Mouse (Mus musculus): ENCODE measurements around the gene Rdh1.
"Not testable (repeated sequence)": the region's sequence is repeated elsewhere in the genome, so short reads cannot be mapped to it uniquely, and the experiment has no call there.

Gene Rdh1

GRCm38 (mm10) chr10:127748847-127749612 lies 10.5 kb upstream of the Rdh1 start:
- in situ Hi-C loops (cut with MboI, MseI), result no loop called here

- in situ Hi-C loops (cut with MboI, MseI), result loop anchor here (25.0 kb wide), 1 partner anchor 1713 kb away; no protein-coding TSS in a partner anchor
Observed at GRCm38 (mm10) chr10:127750136-127750777, 9.3 kb upstream of the Rdh1 start.

GRCm38 (mm10) chr10:127751548-127751947 lies 8.0 kb upstream of the Rdh1 start, which contains the start of gene Gpr182:
Gene Gpr182, minus strand, starts transcription at chr10:127751732.
- in situ Hi-C loops (cut with MboI, MseI), result loop anchor here (25.0 kb wide), 1 partner anchor 1714 kb away; no protein-coding TSS in a partner anchor

- in situ Hi-C loops (cut with MboI, MseI), result loop anchor here (25.0 kb wide), 1 partner anchor 1717 kb away; no protein-coding TSS in a partner anchor
Observed at GRCm38 (mm10) chr10:127754566-127755166, 4.9 kb upstream of the Rdh1 start.

- in situ Hi-C loops (cut with MboI, MseI), result loop anchor here (25.0 kb wide), 1 partner anchor 1718 kb away; no protein-coding TSS in a partner anchor
Observed at GRCm38 (mm10) chr10:127755246-127755645, 4.3 kb upstream of the Rdh1 start.

- in situ Hi-C loops (cut with MboI, MseI), result loop anchor here (25.0 kb wide), 1 partner anchor 1719 kb away; no protein-coding TSS in a partner anchor
Observed at GRCm38 (mm10) chr10:127755770-127756468, 3.6 kb upstream of the Rdh1 start.

- in situ Hi-C loops (cut with MboI, MseI), result loop anchor here (25.0 kb wide), 1 partner anchor 1726 kb away; no protein-coding TSS in a partner anchor
Observed at GRCm38 (mm10) chr10:127762926-127763325, 3.4 kb downstream of the Rdh1 start.

- in situ Hi-C loops (cut with MboI, MseI), result loop anchor here (25.0 kb wide), 1 partner anchor 1727 kb away; no protein-coding TSS in a partner anchor
Observed at GRCm38 (mm10) chr10:127763914-127764680, 4.6 kb downstream of the Rdh1 start.

- in situ Hi-C loops (cut with MboI, MseI), result loop anchor here (25.0 kb wide), 1 partner anchor 1729 kb away; no protein-coding TSS in a partner anchor
Observed at GRCm38 (mm10) chr10:127766564-127766963, 7.0 kb downstream of the Rdh1 start.

- in situ Hi-C loops (cut with MboI, MseI), result no loop called here
Observed at GRCm38 (mm10) chr10:127776011-127776410, 16.5 kb downstream of the Rdh1 start, which contains the start of gene Rdh9. Gene Rdh9, plus strand, starts transcription at chr10:127776386.

GRCm38 (mm10) chr10:127782321-127782720 lies 22.8 kb downstream of the Rdh1 start:
- in situ Hi-C loops (cut with MboI, MseI), result not testable (repeated sequence)

- in situ Hi-C loops (cut with MboI, MseI), result not testable (repeated sequence)
Observed at GRCm38 (mm10) chr10:127785411-127785810, 25.9 kb downstream of the Rdh1 start.

GRCm38 (mm10) chr10:127799295-127799694 lies 39.8 kb downstream of the Rdh1 start:
- in situ Hi-C loops (cut with MboI, MseI), result no loop called here

- in situ Hi-C loops (cut with MboI, MseI), result no loop called here
Observed at GRCm38 (mm10) chr10:127800891-127801290, 41.4 kb downstream of the Rdh1 start, which contains the start of gene Rdh16. Gene Rdh16, plus strand, starts transcription at chr10:127801152.

- in situ Hi-C loops (cut with MboI, MseI), result no loop called here
Observed at GRCm38 (mm10) chr10:127801612-127802011, 42.1 kb downstream of the Rdh1 start.

- in situ Hi-C loops (cut with MboI, MseI), result no loop called here
Observed at GRCm38 (mm10) chr10:127802236-127802635, 42.7 kb downstream of the Rdh1 start.

- in situ Hi-C loops (cut with MboI, MseI), result no loop called here
Observed at GRCm38 (mm10) chr10:127804416-127804815, 44.9 kb downstream of the Rdh1 start.

GRCm38 (mm10) chr10:127815888-127816287 lies 56.4 kb downstream of the Rdh1 start:
- in situ Hi-C loops (cut with MboI, MseI), result no loop called here

GRCm38 (mm10) chr10:127817268-127817910 lies 57.9 kb downstream of the Rdh1 start:
- in situ Hi-C loops (cut with MboI, MseI), result not testable (repeated sequence)

All from T-helper 2 cell (primary cell).